Mouse (Mus musculus): ENCODE measurements at regions not wholly inside any gene's neighbourhood (a gene's known extent, or its start where the extent isn't known, plus 50 kb on each side); places are given as distances from the start of the nearest gene placed in this dataset.
A peak's percentile ranks its signal among the peaks of the same experiment; 100 is the strongest.

DNA sequence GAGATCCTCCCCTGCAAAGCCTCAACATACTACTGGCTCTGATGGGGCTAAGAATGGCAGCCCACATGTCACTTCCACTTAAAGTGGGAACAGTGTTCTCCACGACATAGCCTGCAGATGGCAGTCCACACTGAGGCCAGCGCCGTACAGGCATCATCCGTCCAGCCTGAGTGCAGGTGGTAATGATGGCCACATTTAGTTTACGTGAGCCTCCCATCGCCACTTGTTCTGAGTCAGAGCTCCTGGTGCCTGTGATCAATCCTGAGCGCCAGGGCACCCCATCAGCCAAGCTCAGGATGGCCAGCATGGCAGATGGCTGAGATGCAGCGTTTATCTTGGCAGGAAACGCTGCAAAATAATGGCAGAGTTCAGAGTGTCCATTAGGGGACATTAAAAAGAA is 159.6 kb downstream of the Adgrd1 start:
- Histone ChIP-seq H3K4me1 (replicated peaks; ENCODE audit: control insufficient read depth, insufficient read depth, low read length) (no peaks in the 10 kb centered on the region), H3K36me3 (ENCODE audit: control insufficient read depth, insufficient read depth, low read length) (no peaks in the 10 kb centered on the region), H3K27ac (ENCODE audit: low read depth, low read length) (no peak overlapping the region), H3K9me3 (ENCODE audit: control insufficient read depth, low read length) (no peaks in the 10 kb centered on the region), H3K4me3 (ENCODE audit: low read depth, low read length) (no peak overlapping the region), H3K27me3 (ENCODE audit: control insufficient read depth, insufficient read depth, low read length) (no peaks in the 10 kb centered on the region), H3K9ac (ENCODE audit: low read depth, low read length) (no peak overlapping the region), H3K4me2 (replicated peaks; ENCODE audit: low read depth, low read length) (no peak overlapping the region)
- ATAC-seq (ENCODE audit: low FRiP score) (no peak), DNase-seq (ENCODE audit: low spot score) (no peak)
- WGBS, result 74% methylated on average over 9 of the region's 9 CpGs

- Histone ChIP-seq H3K36me3 (ENCODE audit: control insufficient read depth, insufficient read depth, low read length) (no peaks in the 10 kb centered on the region), H3K4me1 (replicated peaks; ENCODE audit: control insufficient read depth, insufficient read depth, low read length) (no peaks in the 10 kb centered on the region), H3K4me3 (ENCODE audit: low read depth, low read length) (no peak overlapping the region), H3K9me3 (ENCODE audit: control insufficient read depth, low read length) (no peaks in the 10 kb centered on the region), H3K27ac (ENCODE audit: low read depth, low read length) (no peak overlapping the region), H3K9ac (ENCODE audit: low read depth, low read length) (no peak overlapping the region), H3K27me3 (ENCODE audit: control insufficient read depth, insufficient read depth, low read length) (no peaks in the 10 kb centered on the region), H3K4me2 (replicated peaks; ENCODE audit: low read depth, low read length) (no peak overlapping the region)
- WGBS, result 67% methylated on average over 5 of the region's 5 CpGs
- DNase-seq (ENCODE audit: low spot score) (no peak), ATAC-seq (ENCODE audit: low FRiP score) (no peak)
These were observed 160.7 kb downstream of the Adgrd1 start for GRCm38 (mm10) chr5:129257206-129257605.

- WGBS, result 70% methylated on average over 9 of the region's 9 CpGs
- no peaks in the 10 kb centered on the region for H3K4me1 ChIP-seq (replicated peaks; ENCODE audit: control insufficient read depth, insufficient read depth, low read length)
- ATAC-seq (ENCODE audit: low FRiP score) (no peak), DNase-seq (ENCODE audit: low spot score) (no peak)
- no peak overlapping the region for H3K4me2 ChIP-seq (replicated peaks; ENCODE audit: low read depth, low read length)
- H3K4me3 ChIP-seq (ENCODE audit: low read depth, low read length), result no peak overlapping the region
- no peaks in the 10 kb centered on the region for H3K9me3 ChIP-seq (ENCODE audit: control insufficient read depth, low read length)
- H3K27me3 ChIP-seq (ENCODE audit: control insufficient read depth, insufficient read depth, low read length), result no peaks in the 10 kb centered on the region
- no peaks in the 10 kb centered on the region for H3K36me3 ChIP-seq (ENCODE audit: control insufficient read depth, insufficient read depth, low read length)
- H3K9ac ChIP-seq (ENCODE audit: low read depth, low read length), result no peak overlapping the region
- H3K27ac ChIP-seq (ENCODE audit: low read depth, low read length), result no peak overlapping the region
These were observed 164.1 kb downstream of the Adgrd1 start for GRCm38 (mm10) chr5:129260689-129261088.

DNA sequence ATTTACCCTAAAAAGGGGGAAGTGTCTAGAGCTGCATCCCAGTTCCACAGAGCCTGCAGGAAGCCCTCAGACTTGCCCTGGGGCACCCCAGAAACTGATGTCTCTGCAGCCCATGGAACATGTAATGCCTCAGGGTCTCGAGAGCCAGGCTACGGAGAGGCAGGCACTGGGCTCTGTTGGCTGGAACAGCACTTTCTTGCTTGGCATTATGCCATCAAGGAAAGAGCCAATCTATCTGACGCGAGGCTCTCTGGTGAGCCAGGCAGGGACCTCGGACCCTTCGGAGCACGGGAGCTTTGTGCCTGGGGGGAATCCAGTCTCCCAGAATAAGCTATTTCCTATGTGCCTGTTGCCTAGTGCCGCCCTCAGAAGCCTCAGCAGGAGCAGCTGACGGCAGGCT is 166.6 kb downstream of the Adgrd1 start:
- no peak for DNase-seq (ENCODE audit: low spot score)
- Histone ChIP-seq H3K9me3 (ENCODE audit: control insufficient read depth, low read length) (no peaks in the 10 kb centered on the region), H3K4me2 (replicated peaks; ENCODE audit: low read depth, low read length) (no peak overlapping the region), H3K27me3 (ENCODE audit: control insufficient read depth, insufficient read depth, low read length) (no peaks in the 10 kb centered on the region), H3K36me3 (ENCODE audit: control insufficient read depth, insufficient read depth, low read length) (no peaks in the 10 kb centered on the region), H3K9ac (ENCODE audit: low read depth, low read length) (no peak overlapping the region), H3K27ac (ENCODE audit: low read depth, low read length) (no peak overlapping the region), H3K4me1 (replicated peaks; ENCODE audit: control insufficient read depth, insufficient read depth, low read length) (no peaks in the 10 kb centered on the region), H3K4me3 (ENCODE audit: low read depth, low read length) (no peak overlapping the region)
- no peak for ATAC-seq (ENCODE audit: low FRiP score)
- 61% methylated on average over 9 of the region's 9 CpGs for WGBS

DNA sequence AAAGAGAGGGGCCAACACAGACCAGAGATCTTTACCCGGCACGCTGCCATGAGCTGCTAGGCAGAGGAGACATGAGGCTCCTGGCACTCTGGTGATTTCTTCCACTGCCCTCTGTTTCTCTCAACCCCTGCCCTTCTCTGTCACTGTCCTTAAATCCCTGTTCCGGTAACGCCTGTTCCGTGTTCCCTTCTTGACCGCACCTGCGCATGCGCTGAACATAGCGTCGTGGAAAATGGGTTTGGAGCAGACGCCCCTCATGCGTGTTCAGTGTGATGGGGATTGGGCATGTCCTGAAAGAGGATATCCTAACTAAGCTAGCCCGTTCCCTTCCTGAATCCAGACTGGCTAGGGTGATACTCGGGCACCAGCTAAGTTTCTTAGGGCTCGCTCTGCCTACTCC is 167.8 kb downstream of the Adgrd1 start:
- H3K9me3 ChIP-seq (ENCODE audit: control insufficient read depth, low read length), result no peaks in the 10 kb centered on the region
- 0 out of 2 replicates have a peak, but pooled peaks cover 2% of the 10 kb centered on the region for H3K27me3 ChIP-seq (ENCODE audit: control insufficient read depth, insufficient read depth, low read length)
- DNase-seq (ENCODE audit: low spot score) (no peak), ATAC-seq (ENCODE audit: low FRiP score) (no peak)
- WGBS, result 90% methylated on average over 15 of the region's 15 CpGs
- H3K4me1 ChIP-seq (replicated peaks; ENCODE audit: control insufficient read depth, insufficient read depth, low read length), result no peaks in the 10 kb centered on the region
- no peak overlapping the region for H3K27ac ChIP-seq (ENCODE audit: low read depth, low read length)
- H3K36me3 ChIP-seq (ENCODE audit: control insufficient read depth, insufficient read depth, low read length), result no peaks in the 10 kb centered on the region
- H3K9ac ChIP-seq (ENCODE audit: low read depth, low read length), result no peak overlapping the region
- no peak overlapping the region for H3K4me2 ChIP-seq (replicated peaks; ENCODE audit: low read depth, low read length)
- H3K4me3 ChIP-seq (ENCODE audit: low read depth, low read length), result no peak overlapping the region

- H3K4me2 ChIP-seq (replicated peaks; ENCODE audit: low read depth, low read length), result no peak overlapping the region
- no peaks in the 10 kb centered on the region for H3K4me1 ChIP-seq (replicated peaks; ENCODE audit: control insufficient read depth, insufficient read depth, low read length)
- peaks cover 2% of the 10 kb centered on the region; the same call in 1 of the 2 replicates for H3K27me3 ChIP-seq (ENCODE audit: control insufficient read depth, insufficient read depth, low read length)
- no peak overlapping the region for H3K4me3 ChIP-seq (ENCODE audit: low read depth, low read length)
- no peak overlapping the region for H3K27ac ChIP-seq (ENCODE audit: low read depth, low read length)
- H3K9ac ChIP-seq (ENCODE audit: low read depth, low read length), result no peak overlapping the region
- ATAC-seq (ENCODE audit: low FRiP score) (no peak), DNase-seq (ENCODE audit: low spot score) (no peak)
- 47% methylated on average over 9 of the region's 9 CpGs for WGBS
- no peaks in the 10 kb centered on the region for H3K9me3 ChIP-seq (ENCODE audit: control insufficient read depth, low read length)
- no peaks in the 10 kb centered on the region for H3K36me3 ChIP-seq (ENCODE audit: control insufficient read depth, insufficient read depth, low read length)
These were observed 171.9 kb downstream of the Adgrd1 start for GRCm38 (mm10) chr5:129268456-129268855.

DNA sequence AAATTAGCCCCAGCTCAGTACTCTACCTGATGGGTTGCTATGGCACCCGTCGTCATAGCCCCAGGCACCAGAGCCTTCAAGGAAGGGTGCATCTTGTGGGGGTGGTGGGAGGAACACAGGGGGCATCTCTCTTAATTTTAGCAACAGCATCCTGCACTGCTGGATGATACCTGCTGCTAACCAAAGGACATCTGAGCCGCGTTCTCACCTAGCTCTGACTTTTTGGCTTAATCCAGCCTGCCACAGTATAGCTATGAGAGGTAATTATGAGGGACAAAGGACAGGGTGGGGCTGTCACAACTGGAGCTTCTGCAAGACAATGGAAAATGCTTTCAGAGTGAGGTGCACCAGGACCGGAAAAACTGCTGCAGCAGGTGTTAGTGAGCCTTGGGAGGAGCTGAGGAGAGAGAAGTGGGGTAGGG is 173.5 kb downstream of the Adgrd1 start:
- no peak overlapping the region for H3K4me2 ChIP-seq (replicated peaks; ENCODE audit: low read depth, low read length)
- peaks cover 2% of the 10 kb centered on the region; the same call in 1 of the 2 replicates for H3K27me3 ChIP-seq (ENCODE audit: control insufficient read depth, insufficient read depth, low read length)
- no peaks in the 10 kb centered on the region for H3K4me1 ChIP-seq (replicated peaks; ENCODE audit: control insufficient read depth, insufficient read depth, low read length)
- H3K36me3 ChIP-seq (ENCODE audit: control insufficient read depth, insufficient read depth, low read length), result no peaks in the 10 kb centered on the region
- 29% methylated on average over 5 of the region's 5 CpGs for WGBS
- H3K9ac ChIP-seq (ENCODE audit: low read depth, low read length), result no peak overlapping the region
- no peaks in the 10 kb centered on the region for H3K9me3 ChIP-seq (ENCODE audit: control insufficient read depth, low read length)
- DNase-seq (ENCODE audit: low spot score) (no peak), ATAC-seq (ENCODE audit: low FRiP score) (no peak)
- H3K27ac ChIP-seq (ENCODE audit: low read depth, low read length), result no peak overlapping the region
- H3K4me3 ChIP-seq (ENCODE audit: low read depth, low read length), result no peak overlapping the region

GRCm38 (mm10) chr5:129281406-129281805 is 184.9 kb downstream of the Adgrd1 start:
- DNase-seq (ENCODE audit: low spot score), result no peak

DNA sequence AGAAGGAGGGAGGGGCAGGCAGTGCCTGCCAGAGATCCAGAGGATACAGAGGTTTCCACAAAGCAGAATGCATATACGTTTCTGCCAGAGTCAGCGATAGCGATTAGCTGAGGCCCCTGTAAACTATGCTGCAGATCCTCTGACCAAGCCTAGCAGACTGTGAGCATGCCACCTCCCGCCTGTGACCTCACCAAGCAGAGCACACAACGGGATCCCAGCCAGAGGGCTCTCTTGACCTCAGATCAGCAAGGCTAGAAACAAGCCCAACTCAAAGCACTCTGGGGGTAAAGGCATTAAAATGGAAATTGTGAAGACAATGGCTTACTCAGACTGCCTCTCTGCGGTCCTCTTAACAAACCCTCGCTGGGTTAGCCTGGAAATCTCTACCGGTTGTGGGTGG is 185.6 kb downstream of the Adgrd1 start:
- Histone ChIP-seq H3K4me2 (replicated peaks; ENCODE audit: low read depth, low read length) (no peak overlapping the region), H3K4me1 (replicated peaks; ENCODE audit: control insufficient read depth, insufficient read depth, low read length) (peaks cover 6% of the 10 kb centered on the region; the same call in 1 of the 2 replicates), H3K4me3 (ENCODE audit: low read depth, low read length) (no peak overlapping the region), H3K9ac (ENCODE audit: low read depth, low read length) (no peak overlapping the region), H3K27me3 (ENCODE audit: control insufficient read depth, insufficient read depth, low read length) (no peaks in the 10 kb centered on the region), H3K36me3 (ENCODE audit: control insufficient read depth, insufficient read depth, low read length) (no peaks in the 10 kb centered on the region), H3K27ac (ENCODE audit: low read depth, low read length) (peak overlapping the region; percentile 70), H3K9me3 (ENCODE audit: control insufficient read depth, low read length) (no peaks in the 10 kb centered on the region)
- 7% methylated on average over 8 of the region's 8 CpGs for WGBS
- ATAC-seq (ENCODE audit: low FRiP score) (no peak), DNase-seq (ENCODE audit: low spot score) (no peak)

More at GRCm38 (mm10) chr5:129281406-129281805, 184.9 kb downstream of the Adgrd1 start:
- Histone ChIP-seq H3K27ac (ENCODE audit: low read depth, low read length) (no peak overlapping the region), H3K9me3 (ENCODE audit: control insufficient read depth, low read length) (no peaks in the 10 kb centered on the region), H3K4me2 (replicated peaks; ENCODE audit: low read depth, low read length) (no peak overlapping the region), H3K4me3 (ENCODE audit: low read depth, low read length) (no peak overlapping the region), H3K27me3 (ENCODE audit: control insufficient read depth, insufficient read depth, low read length) (no peaks in the 10 kb centered on the region), H3K4me1 (replicated peaks; ENCODE audit: control insufficient read depth, insufficient read depth, low read length) (peaks cover 6% of the 10 kb centered on the region; the same call in 1 of the 2 replicates), H3K36me3 (ENCODE audit: control insufficient read depth, insufficient read depth, low read length) (no peaks in the 10 kb centered on the region), H3K9ac (ENCODE audit: low read depth, low read length) (no peak overlapping the region)
- no peak for ATAC-seq (ENCODE audit: low FRiP score)
- WGBS, result 26% methylated on average over 2 of the region's 2 CpGs

All from hindbrain, embryonic 11.5 days (tissue).